Mouse (Mus musculus) left cerebral cortex, adult 9 months (tissue): ENCODE results near the gene Megf11.

Experiments used
- DNase-seq, 2 experiments: peaks; one replicate each; pipeline ENCODE4 v3.0.0; 2022; ENCODE audit warnings: low spot score in 2 of 2

Gene Megf11

DNA sequence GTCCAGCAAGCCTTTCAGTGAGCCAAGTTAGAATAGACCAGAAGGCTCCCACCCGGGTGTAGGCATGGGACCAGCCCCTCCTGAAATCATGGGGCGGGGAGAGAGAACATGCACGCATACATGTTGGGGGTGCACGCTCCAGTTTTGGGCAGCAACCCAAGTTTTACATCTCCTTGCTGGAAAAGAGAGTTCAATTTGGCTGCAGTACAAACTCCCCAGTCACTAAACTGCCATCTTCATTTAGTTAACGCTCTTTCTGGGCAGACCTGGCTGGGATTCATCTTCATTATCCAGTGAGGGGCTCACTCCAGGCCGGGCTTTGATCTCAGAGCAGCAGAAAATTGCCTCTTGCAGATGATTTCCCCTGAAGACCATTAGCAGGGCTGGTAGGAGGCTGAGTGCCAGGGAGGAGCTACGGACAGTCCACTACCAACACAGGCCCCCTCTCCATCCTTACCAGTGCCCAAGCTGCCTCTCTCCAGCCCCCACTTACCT is 218.8 kb downstream of the Megf11 start:
- DNase-seq: no peak

DNA sequence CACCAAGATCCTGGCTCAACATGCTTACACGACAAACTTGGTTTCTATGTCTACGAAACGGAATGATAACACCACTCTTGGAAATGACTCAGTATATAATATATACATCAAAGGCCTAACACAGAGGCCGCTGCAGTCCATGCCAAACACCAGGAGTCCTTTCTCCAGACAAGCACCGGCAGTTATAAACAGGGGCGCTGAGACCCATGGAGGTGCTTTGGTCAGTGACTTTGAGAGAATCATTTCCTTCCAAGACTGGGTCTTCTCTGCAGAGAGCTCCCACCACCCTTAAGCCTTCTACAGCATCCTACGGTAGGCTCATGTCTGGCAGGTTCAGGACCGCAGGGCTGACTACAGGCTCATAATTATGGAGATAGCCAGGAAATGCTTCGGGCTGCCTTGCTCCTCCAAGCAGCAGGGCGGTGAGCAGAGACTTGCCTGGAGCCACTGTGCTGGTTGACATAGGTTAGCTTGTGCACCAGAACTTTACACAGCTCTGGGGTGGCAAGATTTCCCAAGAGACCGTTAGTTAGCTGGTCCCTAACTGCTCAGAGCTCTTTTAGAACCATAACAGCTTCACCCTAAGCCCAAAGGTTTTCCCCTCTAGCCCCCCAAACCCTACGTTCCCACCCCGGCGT is 219.8 kb downstream of the Megf11 start:
- DNase-seq: no peak

DNA sequence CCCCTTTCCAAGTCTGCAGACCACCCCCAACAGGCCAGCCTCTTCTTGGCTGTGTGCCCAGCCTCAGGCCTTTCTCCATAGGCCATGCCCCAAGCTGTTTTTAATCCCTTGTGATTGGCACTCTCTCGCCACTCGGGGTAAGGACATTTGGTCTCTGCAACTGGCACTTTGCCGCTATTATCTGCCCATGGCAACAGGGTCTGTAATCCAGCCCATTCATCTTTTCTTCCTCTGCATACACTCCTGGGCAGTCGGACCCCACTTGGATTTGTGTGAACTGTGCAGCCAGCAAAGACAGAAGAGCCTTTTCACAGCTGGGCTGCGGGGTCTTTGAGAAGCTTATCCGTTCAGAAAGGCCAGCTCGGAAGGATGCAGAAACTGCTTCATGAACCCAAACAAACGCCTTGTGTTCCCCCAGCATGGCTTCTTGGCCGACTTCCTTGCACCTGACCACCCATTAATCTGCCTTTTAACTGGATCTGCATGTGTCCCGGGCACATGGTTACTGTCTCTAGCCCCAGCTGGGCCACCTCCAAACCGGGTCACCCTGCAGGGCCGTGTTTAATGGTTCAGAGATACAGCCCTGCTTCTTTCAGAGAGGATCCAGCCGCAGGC is 220.4 kb downstream of the Megf11 start:
- DNase-seq: peak in 1 of 2 experiments; percentile 32

DNA sequence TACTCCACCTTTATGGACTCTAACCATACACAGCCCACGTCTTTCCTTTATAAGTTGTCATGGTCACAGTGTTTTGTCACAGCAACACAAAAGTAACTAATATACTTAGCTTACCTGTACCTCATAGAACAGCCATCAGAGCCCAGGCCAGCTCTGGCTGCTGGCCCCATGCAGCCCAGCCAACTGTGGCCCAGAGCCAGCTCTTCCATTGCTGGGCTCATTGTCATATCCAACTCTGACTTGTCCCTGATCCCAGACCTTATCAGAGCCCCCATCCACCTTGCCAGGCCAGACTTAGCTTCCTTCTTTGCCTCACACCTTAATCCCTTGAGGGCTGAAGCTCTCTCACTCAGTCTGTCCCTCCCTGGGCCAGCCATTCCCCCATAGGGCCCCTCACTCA is 221.6 kb downstream of the Megf11 start:
- DNase-seq: no peak

DNA sequence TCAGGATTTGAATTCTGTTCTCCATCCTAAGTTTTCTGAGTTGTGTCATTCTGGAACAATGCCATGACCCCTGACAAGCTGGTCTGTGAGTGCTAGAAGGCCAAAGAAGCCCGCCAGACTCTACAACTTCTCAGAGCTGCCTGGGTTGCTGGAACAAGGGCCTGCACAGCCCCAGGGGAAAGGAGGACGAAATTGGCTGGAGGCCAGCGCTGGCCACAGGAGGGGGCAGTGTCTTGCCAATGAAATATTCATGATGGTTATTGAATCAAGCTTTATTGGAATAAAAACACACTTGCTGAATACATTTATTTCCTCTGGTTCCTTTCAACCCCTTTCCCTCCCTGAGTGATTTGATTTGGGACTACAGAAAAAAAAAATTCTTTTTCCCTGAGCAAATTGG is 224.1 kb downstream of the Megf11 start:
- DNase-seq: peak in 1 of 2 experiments; percentile 22

DNA sequence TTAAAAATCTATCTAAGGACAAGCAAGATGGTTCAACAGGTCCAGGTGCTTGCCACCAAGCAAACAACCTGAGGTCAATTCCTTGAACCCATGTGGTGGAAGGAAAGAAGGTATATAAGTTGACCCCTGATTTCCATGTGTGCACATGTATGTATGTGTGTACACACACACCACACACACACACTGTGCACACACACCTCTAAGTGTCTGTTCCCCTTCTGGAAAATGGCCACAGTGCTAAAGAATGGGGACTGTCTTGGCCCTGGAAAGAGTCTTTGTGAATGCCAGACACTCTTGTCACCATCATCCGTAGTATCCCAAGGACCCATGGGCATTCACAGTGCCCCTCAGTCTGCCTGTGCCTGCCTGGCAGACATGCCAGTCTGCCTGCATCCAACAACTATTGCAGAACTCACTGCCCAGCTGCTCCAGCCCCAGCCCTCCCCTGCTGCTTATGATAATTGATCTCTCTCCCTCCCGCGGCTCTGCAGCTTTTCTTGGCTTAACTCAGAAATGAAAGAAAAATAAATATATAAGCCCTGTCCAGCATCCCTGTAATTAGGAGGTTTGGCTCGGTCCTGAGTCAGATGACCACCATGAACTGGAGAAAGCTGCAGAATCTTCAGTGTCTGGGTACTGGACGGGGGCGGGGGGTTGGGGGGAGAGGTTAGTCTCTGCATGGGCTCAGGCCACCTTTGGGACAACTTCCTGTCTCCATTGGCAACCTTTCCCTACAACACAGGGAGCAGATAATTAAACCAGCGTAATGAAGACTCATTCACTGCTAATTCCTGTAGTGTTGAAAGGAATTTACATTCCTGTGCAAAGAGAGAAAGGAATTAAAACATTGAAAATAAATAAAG is 226.9 kb downstream of the Megf11 start:
- peak in 1 of 2 experiments; percentile 17 for DNase-seq

DNA sequence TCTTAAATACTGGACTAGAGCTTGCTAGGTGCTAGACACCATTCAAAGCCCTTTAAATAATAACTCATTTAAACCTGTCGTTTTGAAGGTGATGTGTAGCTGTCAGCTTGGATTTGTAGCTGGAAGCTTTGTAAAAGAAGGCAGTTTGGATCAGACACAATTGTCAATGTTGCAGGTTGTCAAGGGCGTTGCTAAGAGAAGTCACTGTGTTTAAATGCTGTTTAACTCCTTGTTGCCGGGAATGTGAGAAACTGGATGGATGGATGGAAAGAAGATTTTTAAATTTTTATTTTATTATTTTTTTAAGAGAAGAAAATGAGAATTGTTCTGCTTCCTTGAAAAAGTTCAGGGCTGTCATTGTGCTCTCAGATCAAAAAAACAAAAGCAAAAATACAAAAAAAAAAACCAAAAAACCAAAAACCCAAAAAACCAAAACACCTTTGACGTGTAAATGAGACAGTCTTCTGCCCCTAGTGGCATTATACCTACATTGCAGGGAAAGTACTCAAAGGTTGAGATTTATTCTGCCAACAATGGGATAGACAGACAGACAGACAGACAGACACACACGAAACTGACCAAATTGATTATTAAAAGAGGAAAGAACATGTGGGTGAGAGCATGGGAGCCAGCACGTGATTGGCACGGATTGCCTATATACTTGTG is 227.7 kb downstream of the Megf11 start:
- no peak for DNase-seq

DNA sequence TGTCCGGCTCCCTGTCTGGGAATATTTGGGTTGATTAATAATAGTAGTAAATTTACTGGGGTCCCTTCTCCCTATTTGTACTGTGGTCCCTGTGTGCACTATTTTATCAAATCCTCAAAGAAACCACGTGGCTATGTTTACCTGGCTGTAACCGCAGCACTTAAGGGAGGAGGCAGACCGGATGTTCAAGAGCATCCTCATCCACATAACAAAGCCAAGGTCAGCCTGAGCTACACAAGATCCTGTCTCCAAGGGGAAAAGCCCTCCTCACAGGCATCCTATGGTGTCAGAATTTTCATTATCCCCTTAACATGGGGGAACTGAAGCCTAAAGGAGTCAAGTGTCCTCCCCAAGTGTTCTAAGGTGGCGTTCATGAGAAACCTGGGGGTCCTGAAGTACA is 232.0 kb downstream of the Megf11 start:
- DNase-seq: no peak

DNA sequence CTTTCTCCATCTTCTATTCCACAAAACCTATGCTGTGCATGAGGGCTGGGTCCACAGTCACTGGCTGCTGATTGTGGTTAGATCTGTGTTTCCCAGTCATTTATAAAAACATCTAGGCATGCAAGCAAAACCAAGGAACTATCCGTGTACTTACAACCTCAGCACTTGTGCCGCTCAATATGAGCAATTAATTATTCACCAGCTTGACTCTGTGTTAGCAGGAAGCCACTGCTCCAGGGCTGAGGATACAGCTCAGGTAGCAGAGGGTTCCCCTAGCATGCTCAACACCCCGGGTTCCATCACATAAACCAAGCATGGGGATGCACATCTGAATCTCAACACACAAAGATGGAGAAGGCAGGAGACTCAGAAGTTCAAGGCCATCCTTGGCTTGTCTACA is 233.0 kb downstream of the Megf11 start:
- no peak for DNase-seq

DNA sequence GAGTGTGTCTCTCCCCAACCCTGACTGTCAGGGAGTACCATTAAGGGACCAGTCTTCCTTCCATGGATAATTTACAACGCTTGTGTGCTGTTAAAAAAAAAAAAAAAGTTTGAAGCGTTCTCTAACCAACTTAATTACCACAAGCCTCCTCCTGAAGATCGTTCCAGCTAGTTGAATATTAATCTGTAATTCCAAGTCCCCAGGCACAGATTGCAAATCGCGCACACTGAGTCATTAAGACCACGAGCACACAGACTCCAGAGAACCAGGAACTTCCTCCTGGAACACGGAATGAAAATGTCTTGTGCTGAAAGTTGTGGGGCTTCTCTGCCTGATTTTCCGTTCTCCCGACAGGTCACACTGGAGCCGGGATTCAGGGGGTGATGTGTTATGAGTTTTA is 234.0 kb downstream of the Megf11 start:
- no peak for DNase-seq

DNA sequence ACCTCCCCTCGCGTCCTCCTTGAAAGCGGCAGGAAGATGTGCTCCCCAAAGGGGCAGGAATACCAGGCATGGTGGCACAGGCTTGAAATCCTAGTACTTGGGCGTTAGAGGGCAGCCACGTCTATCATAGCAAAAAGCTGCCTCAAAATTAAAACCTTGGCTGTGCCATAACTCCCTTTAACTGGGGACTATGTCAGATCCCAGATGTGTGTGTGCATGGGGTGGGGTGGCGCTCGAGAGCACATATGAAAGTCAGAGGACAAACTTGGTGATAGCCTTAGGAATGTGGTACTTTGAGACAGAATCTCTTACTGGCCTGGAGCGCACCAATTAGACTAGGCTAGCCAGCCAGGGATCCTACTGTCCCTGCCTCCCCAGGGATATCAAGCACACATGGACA is 235.2 kb downstream of the Megf11 start:
- DNase-seq: no peak

DNA sequence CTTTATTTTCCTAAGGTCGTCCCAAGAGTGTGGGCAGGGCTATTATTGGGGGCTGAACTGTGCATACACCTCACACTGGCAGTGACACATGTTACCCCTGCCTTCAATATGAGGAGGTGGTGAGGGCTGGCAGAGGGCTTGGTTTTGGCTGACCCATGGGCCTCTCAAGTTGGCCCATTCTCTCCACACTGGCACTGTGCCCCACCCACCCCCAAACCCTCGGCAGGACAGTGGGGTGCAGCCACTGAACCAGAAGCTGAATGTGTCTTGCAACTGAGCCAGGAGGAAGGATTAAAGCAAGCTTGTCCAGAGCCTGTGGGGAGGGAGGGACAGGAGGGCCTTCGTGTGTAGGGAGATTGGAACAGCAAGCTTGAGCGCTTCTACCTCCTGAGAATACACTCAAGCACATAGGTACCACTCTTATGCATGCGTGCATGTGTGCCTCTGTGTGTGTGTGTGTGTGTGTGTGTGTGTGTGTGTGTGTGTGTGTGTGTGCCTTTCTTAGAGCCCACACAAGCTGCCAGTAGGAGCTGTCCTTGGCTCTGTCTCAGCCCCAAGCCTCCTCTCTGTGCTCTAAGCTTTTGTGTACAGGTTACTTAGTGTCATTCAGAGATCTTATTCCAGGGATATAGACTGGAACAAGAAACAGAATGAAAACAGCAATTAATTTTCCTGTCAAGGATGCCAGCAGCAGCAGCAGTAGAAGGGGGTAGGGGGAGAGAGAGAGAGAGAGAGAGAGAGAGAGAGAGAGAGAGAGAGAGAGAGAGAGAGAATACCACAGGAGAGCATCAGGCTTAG is 236.3 kb downstream of the Megf11 start:
- DNase-seq: no peak

DNA sequence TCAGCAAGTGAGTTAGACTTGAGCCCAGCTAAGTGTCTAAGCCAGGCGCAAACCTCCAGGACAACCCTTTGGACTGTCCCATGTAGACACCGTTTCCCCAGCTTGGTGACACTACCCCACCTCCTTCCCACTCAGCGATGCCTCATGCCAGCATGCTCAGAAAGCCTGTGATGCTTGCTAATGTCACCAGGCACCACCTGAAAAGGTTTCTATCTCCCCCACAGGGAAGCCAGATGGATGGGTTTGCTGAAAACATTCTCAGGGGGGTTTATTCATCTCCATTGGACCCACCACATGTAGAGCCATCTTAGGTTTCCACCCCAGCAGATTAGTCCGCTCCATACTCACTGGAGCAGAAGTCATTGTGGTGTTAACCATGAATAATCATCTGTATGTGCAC is 237.9 kb downstream of the Megf11 start:
- DNase-seq: no peak

DNA sequence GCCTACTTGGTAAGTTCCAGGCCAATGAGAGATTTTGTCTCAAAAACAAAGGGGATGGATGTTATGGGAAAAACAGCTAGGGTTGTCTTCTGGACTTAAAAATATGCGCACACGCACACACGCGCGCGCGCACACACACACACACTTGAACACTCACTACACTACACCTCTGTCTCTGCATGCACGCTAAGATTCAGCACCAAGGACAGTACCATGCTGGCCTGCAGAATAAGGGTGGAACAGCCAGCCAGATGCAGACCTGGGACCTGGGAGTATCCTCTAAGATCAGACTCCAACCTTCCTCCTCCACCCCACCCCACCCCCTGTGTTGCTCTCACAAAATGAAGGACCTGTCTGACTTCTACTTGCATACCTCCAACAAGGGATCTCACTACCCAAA is 239.1 kb downstream of the Megf11 start:
- DNase-seq: no peak

DNA sequence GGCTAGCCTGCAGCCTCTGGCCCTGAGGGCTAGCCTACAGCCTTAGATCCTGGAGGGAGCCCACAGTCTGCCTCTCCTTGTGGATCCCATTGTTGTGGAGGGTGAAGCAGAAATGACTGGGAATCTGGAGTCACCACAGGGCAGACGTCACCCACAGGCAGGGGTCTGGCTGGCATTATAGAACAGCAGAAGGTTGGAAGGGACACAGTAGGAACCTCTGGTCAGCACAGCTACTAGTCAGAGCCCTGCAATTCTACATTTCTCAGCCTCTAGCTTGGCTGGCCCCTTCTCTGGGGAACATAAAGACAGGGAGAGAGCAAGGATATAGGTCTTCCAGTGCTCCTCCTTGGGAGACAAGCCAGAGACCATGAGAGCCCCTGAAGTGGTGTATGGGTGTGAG is 244.4 kb downstream of the Megf11 start:
- no peak for DNase-seq

DNA sequence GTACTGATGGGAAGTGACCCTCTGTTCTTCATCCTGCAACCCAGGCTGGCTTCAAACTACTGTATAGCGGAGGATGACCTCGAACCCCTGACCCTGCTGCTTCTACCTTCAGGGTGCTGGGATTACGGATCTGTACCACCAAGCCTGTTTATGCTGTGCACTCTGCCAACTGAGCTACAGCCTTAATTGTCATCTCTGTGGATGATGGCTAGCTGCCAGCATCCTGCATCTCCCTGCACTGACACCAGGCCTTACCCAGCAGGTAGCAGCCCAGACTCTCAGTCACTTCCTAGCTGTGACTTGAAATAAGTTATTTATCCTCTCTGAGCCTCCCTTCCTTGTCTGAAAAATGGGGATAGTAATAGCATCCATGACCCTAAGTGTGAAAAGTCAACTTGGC is 247.7 kb downstream of the Megf11 start:
- no peak for DNase-seq

DNA sequence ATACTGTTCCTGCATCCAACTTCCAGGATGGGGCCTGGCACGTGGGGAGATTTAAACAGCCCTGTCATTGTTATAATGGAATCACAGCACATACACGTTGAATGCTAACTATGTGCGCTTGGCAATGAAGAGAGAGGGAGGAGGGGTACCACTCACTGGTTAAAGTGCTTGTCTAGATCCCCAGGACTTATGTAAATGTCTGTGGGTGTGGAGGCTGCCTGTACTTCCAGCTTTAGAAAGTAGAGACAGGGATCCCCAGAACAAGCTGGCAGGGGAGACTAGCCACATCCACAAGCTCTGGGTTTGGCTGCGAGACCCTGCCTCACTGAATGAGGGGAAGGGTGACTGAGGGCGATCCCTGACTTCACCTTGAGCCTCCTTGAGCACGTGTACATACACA is 250.7 kb downstream of the Megf11 start:
- peak in 1 of 2 experiments; percentile 60 for DNase-seq

DNA sequence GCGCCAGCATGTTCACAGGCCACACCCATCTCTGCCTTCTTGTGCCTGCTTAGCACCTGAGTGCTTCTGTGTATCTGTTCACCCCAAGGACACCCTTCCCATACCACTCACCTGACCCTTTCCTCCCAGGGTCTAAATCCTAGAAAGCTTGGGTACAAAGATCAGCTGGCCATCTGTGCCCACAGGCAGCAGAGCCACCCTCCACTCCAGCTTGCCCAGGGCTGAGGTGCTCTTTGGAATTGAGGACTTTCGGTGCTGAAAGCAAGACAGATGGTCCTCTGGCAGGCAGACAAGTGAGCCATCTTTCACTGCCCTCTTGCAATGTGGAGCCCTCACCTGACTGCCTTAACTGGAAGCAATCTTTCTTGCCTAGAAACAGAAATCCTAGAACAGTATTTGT is 251.5 kb downstream of the Megf11 start:
- no peak for DNase-seq

DNA sequence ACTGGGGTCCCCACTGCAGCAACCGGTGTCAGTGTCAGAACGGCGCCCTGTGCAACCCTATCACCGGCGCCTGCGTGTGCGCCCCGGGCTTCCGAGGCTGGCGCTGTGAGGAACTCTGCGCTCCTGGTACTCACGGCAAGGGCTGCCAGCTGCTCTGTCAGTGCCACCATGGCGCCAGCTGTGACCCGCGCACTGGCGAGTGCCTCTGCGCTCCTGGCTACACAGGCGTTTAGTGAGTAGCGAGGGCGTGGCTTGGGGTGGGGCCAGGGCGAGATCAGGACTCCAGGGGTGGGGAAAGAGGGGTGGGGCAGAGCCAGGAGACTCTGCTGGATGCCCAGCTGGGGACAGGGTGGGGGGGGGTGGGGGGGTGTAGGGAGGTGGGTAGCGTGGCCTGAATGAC is 252.8 kb downstream of the Megf11 start:
- no peak for DNase-seq

DNA sequence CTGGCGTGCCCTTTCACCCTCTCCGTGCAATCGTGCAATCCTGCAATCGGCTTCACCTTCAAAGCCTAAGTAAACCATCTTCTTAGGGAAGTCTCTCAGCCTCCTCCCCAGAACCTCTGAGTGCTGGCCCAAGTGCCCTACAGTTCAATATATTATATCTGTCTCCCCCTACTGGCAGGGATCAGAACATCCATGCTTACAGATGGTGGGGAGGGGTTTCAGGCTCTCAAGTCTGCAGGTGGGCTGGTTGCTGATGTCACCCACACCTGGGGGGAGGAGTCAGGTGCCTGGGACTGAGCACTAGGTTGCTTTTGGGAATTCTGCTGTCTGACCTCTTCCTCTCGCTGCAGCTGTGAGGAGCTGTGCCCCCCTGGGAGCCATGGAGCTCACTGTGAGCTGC is 254.2 kb downstream of the Megf11 start:
- peak in 1 of 2 experiments; percentile 68 for DNase-seq

DNA sequence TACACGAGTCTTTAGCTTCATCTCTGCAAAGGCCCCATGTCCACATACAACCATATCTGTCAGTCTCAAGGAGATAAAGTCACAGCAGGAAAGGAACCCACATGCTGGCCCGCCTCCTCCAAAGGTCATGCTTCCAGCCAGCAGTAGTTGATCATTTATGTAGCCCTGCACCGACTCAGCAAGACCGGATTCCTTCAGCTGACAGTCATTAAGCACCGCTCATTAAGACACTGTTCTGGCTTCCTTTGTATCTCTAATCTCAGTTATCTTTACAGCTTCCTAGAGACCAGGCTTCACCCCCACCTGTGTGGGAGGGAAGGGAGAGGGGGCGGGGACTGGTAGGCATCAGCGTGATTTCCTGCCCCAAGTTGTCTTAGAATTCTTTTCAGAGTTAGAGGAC is 258.7 kb downstream of the Megf11 start:
- no peak for DNase-seq
